Mouse (Mus musculus): ENCODE measurements at regions not wholly inside any gene's neighbourhood (a gene's known extent, or its start where the extent isn't known, plus 50 kb on each side); places are given as distances from the start of the nearest gene placed in this dataset.

- Histone ChIP-seq H3K79me2 (ENCODE audit: control insufficient read depth, insufficient read depth, low read length) (no peaks in the 10 kb centered on the region), H3K27ac (replicated peaks; ENCODE audit: insufficient read depth, low read depth, low read length) (no peak overlapping the region), H3K27me3 (ENCODE audit: control insufficient read depth, insufficient read depth, low read length) (no peaks in the 10 kb centered on the region), H3K4me1 (ENCODE audit: control insufficient read depth, insufficient read depth, low read length) (no peaks in the 10 kb centered on the region), H3K36me3 (ENCODE audit: control insufficient read depth, insufficient read depth, low read length) (no peaks in the 10 kb centered on the region), H3K9ac (ENCODE audit: low read depth, low read length) (no peak overlapping the region), H3K4me3 (ENCODE audit: insufficient read depth, low read depth, low read length) (no peak overlapping the region)
- no peak for DNase-seq (ENCODE audit: extremely low read depth, low read depth, low spot score)
- TF ChIP-seq CTCF (IDR thresholded peaks at IDR 0.05; ENCODE audit: low read depth, low read length) (no peak), POLR2A (IDR thresholded peaks at IDR 0.05; ENCODE audit: extremely low read depth, insufficient read depth, low read length) (no peak)
- WGBS = 97% methylated on average over 2 of the region's 2 CpGs
Observed at GRCm38 (mm10) chr14:55406146-55406545, 72.4 kb upstream of the Dhrs4 start.

All from liver, adult 2 months (tissue).